Mouse (Mus musculus) lung, postnatal 25 days (tissue): ENCODE results near the gene Traip.

ENCODE experiments used
- DNase-seq: peaks from one replicate; pipeline ENCODE4 v3.0.0; 2022; ENCODE audit warnings: low spot score

The Traip gene

DNA sequence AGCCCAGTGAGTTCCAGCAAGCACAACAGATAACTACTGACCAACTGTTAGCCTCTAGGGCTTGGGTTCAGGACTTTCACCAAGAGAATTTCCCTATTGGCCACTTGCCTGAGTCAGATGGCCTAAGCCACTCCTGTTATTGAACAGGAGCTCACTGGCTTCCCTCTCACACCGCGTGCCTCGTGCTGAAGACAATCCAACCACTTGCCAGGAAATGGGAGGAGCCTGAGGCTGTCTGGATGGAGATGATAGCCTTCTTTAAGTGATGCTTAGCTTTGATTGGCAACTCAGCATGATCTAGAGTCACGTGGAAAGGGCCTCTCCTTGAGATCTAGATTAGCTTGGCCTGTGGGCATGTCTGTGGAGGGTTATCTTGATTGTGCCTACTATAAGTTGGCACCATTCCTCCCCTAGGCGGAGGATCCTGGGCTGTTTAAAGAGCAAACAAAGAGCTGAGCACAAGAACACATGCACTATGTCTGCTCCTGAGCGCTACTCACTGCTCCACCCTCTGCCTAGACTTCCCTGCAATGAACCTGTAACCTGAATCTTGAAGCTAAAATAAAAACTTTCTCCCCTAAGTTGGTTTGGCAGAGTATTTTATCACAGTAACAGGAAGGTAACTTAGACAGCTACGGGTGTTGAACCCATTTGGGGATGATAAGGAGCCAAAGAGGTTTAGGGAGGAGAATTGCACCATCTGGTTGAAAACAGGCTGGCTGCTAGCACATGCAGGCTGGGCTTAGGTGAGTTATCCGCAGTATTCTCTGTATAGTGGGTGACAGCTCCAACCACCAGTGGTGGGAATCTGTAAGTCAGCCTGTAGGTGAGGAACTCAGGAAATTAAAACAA lies 22.0 kb downstream of the Traip start:
- no peak for DNase-seq

DNA sequence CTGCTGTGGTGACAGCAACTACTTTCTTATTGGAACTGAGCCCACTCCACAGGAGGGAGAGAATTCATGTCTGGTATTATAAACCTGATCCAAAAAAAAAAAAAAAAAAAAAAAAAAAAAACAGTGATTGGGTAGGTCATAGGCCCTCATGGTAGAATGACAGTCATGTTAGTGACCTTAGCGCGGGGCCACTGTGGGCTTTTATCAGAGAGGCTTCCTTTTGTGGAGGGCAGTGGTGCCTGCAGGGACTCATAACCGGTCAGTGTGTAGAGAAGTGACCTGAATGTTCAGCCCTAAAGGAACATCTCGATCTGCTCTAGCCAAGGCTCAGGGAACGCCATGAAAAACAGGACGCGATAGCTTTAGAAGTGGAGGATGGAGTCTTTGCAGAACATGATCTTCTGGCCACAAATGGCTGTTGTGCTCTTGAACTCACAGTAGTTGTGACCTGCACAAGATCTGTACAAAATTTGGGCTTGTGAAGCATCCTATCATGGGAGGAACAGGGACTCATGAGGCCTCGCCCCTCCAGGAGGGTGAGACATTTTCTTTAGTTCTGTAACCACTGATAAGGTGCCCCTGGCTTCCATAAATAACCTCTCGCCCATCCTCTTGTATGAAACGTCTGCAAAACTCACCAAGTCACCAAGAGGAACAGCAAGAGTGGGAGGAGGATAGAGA lies 24.7 kb downstream of the Traip start:
- DNase-seq: no peak

GRCm38 (mm10) chr9:107975399-107976386 lies 25.8 kb downstream of the Traip start, which contains the start of gene Uba7:
TSS of gene Uba7 (plus strand) at chr9:107975505.
- peak; percentile 72 for DNase-seq

DNA sequence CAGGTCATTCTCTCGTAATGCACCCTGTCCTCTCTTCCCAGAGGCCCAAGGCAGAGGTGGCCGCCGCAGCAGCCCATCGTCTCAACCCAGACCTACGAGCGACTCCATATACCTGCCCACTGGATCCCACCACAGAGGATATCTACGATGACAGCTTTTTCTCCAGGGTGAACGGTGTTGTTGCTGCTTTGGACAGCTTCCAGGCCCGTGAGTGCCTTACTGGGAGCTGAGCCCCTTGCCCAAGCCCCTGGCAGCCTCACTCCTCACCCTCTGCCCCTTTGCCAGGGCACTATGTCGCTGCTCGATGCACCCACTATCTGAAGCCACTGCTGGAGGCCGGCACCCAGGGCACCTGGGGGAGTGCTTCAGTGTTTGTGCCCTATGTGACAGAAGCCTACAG lies 28.9 kb downstream of the Traip start:
- DNase-seq: no peak

DNA sequence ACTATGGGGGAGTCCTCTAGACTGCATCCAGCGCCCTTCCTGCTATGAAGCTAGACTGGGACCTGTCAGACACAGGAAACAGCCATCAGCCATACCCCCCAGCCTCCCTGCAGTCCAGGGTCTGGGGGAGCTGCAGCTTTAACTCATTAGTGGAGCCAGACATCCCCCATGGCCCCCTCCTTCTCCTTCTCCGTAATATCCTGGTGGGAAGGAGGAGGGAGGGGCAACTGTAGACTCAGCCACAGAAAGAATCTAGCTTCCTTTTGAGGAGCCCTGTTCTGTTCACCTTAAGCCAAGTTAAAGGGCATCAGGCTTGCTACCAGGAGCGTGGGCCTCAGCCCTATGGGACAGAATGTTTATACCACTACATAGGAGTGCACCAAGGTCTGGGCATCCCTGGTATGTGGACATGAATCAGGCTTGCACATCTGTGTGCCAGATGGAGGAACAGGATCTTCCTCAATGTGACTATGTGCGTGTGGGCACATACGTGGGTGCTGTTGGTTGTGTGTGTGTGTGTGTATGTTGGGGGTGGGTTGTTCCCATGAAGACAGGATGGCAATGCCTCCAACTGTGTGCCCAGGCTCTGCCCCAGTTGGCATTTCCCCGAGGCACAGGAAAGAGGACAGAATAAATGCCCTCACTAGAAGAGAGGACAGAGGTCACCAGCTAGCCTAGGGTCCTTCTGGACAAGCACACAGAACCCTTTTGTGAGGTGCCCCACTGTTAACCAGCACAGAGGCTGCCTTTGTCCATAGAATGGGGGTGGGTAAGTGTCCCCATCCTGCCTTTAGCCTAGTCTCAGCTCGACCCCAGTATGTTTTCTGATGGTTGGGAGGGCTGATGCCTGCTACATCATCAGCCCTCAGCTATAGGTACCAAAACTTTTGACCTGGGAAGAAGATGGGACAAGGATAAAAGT lies 32.0 kb downstream of the Traip start:
- DNase-seq: no peak

DNA sequence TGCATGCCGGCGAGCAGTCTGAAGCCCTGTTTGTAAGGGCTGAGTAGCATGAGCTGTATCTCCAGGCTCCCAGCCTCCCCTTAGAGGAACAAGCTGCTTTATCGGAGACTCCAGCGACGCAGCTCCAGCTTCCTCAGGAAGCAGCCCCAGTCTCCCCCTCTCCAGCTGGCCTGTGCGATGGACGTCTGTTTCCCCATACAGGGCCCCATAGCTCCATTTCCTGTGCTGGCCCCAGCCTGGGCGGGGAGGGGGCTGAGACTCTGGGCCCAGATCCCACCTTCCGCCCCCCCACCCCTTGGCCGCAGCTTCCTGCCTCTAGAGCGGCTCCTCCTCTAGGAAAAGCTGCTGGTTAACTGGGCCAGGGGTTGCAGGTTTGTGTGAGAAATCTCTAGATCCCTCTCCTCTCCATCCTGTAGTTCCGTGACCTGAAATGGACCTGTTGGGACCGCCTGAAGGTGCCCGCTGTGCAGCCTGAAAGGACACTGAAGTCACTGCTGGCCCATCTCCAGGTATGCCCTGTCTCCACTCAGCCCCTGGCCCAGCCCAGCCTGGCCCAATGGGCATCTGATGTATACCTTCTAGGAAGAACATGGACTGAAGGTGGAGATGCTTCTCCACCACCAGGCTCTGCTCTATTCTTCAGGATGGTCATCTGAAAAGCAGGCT lies 32.9 kb downstream of the Traip start, which contains the start of gene Gm20661:
Gene Gm20661 (plus strand): TSS at position 378 of the 666 bp plus-strand sequence.
- peak; percentile 83 for DNase-seq

- peak; percentile 84 for DNase-seq
Observed at GRCm38 (mm10) chr9:107983421-107983890, 33.5 kb downstream of the Traip start.

DNA sequence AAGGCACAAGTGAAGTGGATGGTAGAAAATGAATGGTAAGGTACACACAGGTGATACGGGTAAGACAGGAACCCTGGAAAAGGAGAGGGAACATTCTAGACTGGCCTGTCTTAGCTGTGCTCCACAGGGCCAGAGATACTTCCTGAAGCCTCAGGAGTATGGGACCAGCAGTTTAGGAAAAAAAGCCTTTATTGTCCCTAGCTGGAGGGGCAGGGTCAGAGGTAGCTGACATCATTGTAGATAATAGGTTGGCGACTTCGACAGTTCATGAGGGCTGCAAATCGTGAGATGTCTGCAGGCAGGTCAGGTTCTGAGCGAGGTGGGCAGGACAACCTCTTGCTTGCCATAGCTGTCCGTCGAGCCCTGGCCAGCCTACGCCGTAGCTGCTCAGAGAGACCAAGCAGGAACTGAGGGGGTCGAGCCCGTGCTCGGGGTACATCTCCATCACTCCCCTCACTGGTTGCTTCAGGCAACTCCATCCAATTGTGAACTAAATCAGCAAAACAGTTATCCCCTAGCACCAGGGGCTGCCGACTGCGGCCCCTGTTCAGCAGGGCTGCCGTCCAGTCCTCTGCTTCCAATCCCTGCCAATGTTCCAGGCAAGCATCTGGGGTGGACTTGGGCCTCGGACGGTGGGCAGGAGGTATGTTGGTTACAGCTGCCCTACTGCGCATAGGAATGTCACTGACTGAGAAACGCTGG lies 34.3 kb downstream of the Traip start:
- DNase-seq: no peak

- DNase-seq: no peak
Observed at GRCm38 (mm10) chr9:107984754-107985055, 34.8 kb downstream of the Traip start.

DNA sequence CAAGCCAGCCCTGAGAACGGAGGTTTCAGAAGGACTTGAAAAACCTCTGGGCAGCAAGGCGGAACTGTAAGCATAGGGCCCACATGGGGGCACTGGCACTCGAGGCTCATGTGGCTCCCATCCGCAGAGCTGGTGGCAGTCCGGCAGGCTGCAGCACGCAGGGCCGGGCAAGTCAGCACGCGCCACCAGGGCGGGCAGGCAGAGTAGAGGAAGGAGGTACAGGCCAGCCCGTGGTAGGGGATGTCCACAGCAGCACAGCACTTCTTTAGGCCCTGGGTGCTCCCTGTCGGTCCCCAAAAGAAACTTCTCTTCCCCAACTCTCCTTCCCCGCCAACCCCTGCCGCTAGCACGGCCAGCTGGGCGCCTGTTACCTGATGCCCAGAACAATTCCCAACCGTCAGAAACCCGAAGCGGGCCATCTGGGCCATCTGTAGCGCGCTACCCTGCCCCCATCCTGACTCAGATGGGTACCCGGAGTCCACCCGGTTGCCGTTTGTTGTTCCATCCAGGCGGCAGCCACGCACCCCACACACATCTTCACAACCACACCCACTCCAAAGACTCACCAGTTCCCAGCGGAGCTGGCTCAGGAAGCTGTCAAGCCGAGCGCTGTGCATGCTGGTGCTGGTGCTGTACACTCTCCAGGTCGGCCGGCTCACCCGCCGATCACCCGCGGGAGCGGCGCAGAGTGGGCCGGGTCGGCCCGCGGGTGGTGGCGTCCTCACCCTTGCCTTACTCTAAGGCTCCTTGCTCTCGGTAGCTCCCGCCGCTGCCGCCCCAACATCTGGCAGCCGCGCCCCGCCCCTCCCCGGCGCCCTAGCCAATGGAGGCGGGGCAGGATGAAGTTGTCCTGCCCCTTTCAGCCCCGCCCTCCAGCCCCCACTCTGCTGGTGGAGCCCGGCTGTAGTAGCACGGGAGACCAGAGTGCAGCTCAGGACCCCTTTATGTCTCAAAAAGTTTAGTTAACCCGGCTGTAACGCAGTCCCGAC lies 35.5 kb downstream of the Traip start, which contains the start of gene Inka1:
Gene Inka1 (minus strand): TSS at position 749 of the 989 bp plus-strand sequence.
- peak; percentile 89 for DNase-seq

DNA sequence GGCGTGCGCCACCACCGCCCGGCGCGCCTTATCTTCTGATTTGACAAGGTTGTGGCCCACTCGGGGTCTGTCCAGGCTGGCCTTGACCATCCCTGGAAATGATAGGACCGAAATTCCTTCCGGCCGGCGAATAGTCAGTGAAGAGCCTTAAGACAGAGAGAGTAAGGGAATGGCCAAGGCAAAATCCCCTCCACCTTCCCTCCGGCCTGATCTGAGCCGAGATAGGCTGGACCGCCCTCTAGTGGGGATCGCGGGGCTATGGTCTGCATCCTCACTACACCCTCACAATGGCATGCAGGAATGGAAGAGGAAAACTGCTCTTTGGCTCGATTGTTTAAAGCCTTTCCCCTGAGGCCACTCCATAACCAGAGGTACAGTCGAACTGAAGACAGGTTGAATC lies 36.4 kb downstream of the Traip start:
- DNase-seq: peak; percentile 88

- DNase-seq: no peak
Observed at GRCm38 (mm10) chr9:107987950-107988349, 38.0 kb downstream of the Traip start.

DNA sequence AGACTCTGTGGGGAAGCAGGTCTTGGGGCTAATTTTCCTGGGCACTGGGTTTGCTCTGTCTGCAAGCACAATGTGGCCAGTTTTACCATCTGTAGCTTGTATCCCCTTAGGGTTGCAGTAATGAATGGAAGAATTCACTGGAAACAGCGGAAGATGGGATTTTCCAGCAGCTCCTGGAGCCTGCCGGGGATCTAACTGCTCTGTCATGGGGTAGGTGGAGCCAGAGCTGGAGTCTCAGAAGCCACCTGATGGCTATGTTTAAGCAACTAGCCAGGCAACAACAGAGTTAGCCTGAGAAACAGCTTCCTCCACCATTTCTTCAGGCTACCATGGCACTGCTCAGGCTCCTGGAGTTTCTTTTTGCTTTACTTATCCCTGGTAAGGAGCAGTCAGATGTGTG lies 42.3 kb downstream of the Traip start, which contains the start of gene Cdhr4:
Gene Cdhr4 (plus strand): TSS at position 301 of the 400 bp plus-strand sequence.
- no peak for DNase-seq

DNA sequence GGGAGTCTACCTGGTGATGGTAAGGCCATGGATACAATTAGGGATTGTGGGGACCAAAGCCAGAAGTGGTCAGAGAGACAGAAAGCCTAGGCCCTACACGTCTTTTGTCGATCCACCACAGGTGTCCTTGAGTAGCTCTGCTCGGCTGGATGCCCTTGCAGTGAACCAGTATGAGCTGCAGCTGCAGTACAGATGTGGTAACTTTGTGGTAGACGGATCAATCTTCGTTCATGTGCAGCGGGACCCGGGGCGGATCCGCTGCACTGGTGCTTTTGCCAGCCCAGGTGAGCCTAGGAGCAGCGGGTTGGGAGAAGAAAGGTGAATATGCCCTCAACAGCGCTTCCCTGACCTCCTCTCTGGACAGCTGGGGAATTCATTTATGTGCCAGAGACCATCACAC lies 43.1 kb downstream of the Traip start:
- no peak for DNase-seq

GRCm38 (mm10) chr9:107994464-107994863 lies 44.5 kb downstream of the Traip start:
- DNase-seq: no peak

DNA sequence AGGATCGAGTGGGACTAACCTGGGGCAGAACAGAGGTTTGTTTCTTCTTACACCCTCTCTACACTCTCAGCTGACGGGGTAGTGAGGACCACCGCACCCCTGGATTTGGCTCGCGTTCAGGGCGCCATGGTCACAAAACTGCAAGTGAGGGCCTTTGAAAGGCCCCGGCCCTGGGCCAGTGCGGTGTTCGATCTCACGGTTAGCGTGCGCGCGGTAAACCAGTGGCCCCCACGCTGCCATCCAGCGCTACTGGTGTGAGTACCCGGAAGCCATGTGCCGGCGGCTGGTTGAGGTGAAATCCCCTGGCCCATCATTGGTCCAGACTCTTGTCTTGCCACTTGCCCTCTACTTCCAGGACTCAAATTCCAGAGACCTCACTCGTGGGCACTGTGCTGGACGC lies 45.6 kb downstream of the Traip start:
- DNase-seq: no peak

GRCm38 (mm10) chr9:107996049-107996448 lies 46.1 kb downstream of the Traip start, which contains the start of gene Gm20662:
TSS of gene Gm20662 (plus strand) at chr9:107996349.
- DNase-seq: no peak
